Mouse (Mus musculus) adrenal gland, adult 2 months (tissue): Measurements from ENCODE around the gene Myocd. TPM values are rescaled to one million over a fixed set of nuclear protein-coding genes. Genes with fewer than 3 reads are reported as not detected.

Experiments
- DNase-seq: peaks from one replicate; pipeline ENCODE4 v3.0.0; 2021
- polyA plus RNA-seq: library from polyadenylated mRNA; depleted of rRNA; stranded (reverse); fragments of >200 nt; gene quantifications from 2 replicates; pipeline ENCODE4 v1.2.3, GENCODE M21; 2012; rRNA removed
- total RNA-seq, 2 experiments: library from RNA; stranded (reverse); gene quantifications; 2 replicates each; pipeline ENCODE4 v1.2.3; 2021

Gene Myocd
- total and polyA plus RNA-seq, 3 experiments, result 0.24 to 0.46 (median 0.31) TPM

DNA sequence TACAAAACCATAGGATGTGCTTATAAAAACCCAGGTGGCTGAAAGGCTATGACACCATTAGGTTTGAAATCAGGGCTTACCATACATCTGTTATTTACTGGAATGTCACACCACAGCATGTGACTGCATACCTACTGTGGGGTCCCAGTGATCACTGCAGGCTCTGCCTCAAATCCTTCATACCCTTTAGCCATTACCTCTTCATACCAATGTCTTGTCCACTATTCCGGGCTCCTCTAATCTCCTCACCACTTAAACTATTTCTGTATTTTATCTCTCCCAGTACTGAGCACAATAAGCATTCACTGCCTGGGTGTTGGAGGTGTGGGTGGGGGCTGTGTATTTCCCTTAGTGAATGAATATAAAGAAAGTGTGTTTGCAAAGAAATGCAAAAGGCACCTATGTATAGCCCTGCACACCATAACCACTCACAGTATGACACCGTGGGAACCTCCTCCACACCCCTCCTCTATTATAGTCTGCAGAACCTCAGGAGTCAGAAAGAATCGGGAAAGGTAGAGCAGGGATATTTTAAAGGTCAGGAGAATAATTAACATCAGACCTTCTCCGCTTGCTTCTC, 126.9 kb downstream of the Myocd start:
- no peak for DNase-seq

DNA sequence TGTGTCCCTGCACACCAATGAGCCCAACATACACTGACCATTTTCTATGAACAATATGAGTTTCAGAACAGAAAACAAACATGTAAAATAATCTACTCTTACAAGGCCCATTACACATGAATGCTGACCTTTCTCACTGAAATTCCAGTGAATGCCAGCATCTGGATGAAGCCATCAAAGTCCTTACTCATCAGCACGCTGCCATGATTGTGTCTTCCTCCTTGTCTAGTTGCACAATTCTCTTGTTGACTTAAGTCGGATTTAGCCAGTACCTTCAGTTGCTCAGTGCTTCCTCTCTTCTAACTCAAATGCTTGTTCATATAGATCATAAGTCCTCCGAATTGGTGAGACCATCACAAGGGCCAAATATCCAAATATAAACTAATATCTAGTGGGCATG, 130.8 kb downstream of the Myocd start:
- DNase-seq, result no peak

- DNase-seq, result no peak
Observed at GRCm38 (mm10) chr11:65137145-65137652, 132.6 kb downstream of the Myocd start.

GRCm38 (mm10) chr11:65135251-65135739, 134.5 kb downstream of the Myocd start:
- DNase-seq, result peak; percentile 30

- DNase-seq, result no peak
Observed at GRCm38 (mm10) chr11:65133661-65134060, 136.1 kb downstream of the Myocd start.

GRCm38 (mm10) chr11:65129110-65129509, 140.7 kb downstream of the Myocd start:
- DNase-seq, result no peak

- DNase-seq, result peak; percentile 74
Observed at GRCm38 (mm10) chr11:65128666-65129065, 141.1 kb downstream of the Myocd start.

DNA sequence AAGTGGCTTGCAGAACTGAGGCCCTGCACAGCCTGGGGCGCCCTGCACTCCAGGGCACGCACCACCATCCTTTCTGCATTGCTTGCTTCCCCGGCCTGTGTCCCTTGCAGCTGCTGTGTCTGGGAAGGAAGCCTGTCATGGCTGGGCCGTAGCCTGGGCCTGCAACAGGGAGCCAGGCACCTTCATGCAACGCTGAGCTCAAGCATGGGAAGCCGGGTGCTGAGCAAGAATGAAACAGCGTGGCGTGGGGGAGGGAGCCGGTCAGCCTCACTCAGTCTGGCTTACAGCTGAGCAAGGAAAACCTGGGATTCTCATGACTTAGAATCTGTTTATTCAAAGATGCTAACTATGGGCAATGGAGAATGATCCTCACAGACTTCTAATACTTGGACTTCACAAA, 143.2 kb downstream of the Myocd start:
- no peak for DNase-seq

Other genes with a start within 250 kb of the Myocd start
- gene 1700086D15Rik, start 110.1 kb downstream of the Myocd start, total RNA-seq, result not detected
- gene 1700086D15Rik, start 110.1 kb downstream of the Myocd start, polyA plus RNA-seq, result not detected in 2 replicates
- 10 to 100 TPM in 1 of 2 experiments, 1 to 10 TPM in 1; 6.8 to 15.5 TPM for gene Arhgap44, start 107.0 kb downstream of the Myocd start, total RNA-seq
- gene Arhgap44, start 107.0 kb downstream of the Myocd start, polyA plus RNA-seq, result 4.8 and 5.0 TPM in 2 replicates